Mouse (Mus musculus): ENCODE results near the gene Chmp5.
"Not testable (repeated sequence)": the region's sequence is repeated elsewhere in the genome, so short reads cannot be mapped to it uniquely, and the experiment has no call there.

The Chmp5 gene

DNA sequence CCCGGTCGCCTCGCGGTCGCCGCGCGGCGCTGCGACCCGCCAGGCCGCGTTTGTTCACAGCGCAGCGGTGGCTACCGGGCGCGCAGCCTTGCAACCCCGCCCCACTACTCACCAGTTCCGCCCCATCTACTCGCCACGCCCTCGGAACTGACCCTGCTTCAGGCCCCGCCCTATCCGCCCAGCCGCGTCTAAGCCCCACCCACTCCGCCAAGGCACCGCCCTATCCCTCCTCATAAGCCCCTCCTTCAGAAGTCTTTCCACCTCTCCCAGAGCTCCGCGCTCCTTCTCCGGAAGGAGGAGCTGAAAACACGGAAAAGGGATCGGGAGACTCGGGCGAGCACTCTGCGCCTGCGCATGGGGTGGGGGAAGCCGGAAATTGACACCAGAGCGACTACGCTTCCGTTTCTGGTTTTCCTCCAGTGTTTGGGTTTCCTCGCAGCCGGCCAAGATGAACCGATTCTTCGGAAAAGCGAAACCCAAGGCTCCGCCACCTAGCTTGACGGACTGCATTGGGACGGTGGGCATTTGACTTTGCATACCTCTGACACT, at the start of gene Chmp5, which contains the start of gene Bag1:
TSS of gene Chmp5 (plus strand) at position 248 of the 549 bp plus-strand sequence.
TSS of gene Bag1 (minus strand) at position 135 of the 549 bp plus-strand sequence.
- peak; percentile 95 for DNase-seq (ENCODE audit: low read depth, low spot score)

DNA sequence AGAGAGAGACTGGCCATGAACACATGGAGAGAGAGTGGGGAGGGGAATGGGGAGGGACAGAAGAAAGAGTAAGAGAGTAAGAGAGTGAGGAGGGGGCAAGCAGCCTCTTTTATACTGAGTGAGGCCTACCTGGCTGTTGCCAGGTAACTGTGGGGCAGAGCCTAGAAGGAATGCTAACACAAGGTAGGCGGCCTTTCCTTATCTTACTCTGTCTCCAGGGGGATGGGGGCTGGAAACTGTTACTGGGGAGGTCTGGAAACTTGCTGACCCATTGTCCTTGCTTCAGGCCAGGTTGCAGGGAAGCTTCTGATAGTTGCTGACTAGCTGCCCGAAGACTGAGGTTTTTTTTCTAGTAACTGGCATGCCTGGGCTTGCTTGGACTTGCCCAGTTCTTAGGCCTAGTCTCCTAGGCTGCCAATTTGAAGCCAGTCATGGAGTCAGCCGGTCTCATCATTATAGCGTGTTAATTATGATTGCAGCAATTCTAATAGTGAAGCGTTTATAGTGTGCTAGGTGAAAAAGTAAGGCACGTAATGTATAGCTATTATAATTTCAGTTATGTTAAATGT, 49.6 kb upstream of the Chmp5 start:
- no peak for DNase-seq (ENCODE audit: low read depth, low spot score)

DNA sequence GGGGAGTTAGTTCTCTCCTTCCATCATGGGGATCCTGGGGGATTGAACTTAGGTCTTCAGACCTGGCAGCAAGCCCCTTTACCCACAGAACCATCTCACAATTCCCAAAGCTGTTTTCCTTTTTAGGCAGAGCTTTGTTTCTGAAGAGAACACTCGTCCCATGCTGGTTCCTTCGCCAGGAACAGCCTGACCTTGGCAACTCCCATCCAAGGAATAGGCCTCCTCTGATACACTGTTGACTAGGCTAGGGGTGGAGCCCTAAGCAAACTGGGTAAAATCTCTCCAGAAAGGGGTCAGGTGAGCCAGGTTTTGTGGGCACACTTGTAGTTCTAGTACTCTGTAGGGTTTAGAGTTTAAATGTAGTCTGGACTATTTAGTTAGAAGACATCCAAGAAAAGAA, 48.9 kb upstream of the Chmp5 start:
- no peak for DNase-seq (ENCODE audit: low read depth, low spot score)

DNA sequence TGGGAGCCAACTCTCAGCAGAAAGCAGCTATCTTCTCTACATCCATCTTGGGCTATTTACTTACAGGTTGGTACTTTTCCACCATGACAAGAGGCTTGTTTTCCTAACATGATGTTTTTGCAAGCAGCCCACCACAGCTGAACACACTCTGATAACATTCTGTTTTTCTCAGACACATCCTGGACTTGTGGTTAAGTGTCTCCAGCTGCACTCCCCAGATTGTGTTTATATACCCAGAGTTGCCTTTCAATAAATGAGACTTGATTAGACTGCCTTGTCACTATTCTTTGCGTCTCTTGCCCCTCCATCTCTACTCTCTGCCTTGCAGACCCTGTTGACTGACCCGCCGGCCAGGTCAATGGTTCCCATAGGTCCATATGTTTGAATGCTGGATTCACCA, 48.1 kb upstream of the Chmp5 start:
- no peak for DNase-seq (ENCODE audit: low read depth, low spot score)

DNA sequence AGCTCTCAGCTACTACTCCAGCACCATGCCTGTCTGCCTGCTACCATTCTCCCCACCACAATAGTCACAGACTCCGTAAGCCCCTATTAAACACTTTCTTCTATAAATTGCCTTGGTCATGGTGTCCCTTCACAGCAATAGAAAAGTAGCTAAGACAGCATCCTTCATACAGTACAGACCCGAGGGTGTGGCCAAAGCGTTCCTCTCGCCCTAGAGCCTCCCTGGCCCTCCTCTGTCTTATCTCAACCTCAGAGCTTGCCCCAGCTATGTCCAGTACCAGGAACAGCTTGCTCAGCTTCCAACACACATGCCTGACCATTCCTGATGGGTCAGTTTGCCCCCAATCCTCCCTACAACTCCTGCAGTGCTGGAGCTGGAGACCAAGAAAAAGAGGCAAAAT, 47.6 kb upstream of the Chmp5 start:
- no peak for DNase-seq (ENCODE audit: low read depth, low spot score)

DNA sequence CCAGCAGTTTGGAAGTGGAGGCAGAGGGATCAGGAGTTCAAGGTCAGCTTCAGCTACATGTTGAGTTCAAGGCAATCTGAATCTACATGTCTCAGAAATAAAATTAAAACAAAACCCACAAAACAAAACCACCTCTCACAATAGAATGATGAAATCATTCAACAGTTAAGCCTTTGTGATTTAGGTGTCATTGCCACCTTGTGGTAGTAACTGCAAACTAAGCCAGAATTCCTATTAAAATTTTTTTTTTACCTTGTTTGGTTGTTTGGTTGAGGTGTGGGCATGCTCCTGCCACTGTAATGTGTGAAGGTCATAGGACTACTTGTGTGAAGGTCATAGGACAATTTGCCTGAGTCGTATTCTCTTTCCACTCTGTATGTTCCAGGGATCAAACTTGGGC, 41.9 kb upstream of the Chmp5 start:
- DNase-seq (ENCODE audit: low read depth, low spot score): no peak

DNA sequence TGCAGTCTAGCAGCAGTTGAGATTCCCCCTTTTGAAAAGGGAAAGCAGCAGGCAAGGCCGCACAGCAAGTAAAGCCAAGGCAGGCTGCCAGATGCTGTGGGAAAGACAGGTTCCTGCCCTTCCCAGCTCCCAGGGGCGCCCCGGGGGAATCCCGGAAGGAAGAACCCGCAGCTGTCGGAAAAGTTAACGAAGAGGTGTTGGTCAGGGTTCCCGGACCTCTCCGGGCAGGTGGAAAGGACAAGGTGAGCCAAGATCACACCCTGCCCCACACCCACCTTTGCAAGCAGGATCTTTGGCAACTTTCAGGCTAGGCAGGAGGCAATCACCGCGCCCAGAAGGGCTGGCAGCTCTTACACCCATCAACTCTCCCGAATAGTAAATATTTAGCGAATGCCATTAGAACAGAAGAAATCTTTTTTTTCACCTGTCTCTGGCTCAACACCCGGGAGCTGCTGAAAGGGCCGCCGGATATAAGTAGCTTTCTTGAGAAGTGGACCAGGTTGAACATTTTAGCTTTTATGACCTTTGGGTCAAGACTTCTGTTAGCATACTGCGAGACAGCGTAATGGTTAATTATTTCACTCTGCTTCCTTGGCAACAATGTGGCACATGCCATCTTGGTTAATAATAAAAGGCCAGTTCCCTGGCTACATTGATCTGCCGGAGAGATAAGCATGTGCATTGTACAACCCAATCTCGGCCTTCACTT, 39.8 kb upstream of the Chmp5 start:
- DNase-seq (ENCODE audit: low read depth, low spot score): no peak

DNA sequence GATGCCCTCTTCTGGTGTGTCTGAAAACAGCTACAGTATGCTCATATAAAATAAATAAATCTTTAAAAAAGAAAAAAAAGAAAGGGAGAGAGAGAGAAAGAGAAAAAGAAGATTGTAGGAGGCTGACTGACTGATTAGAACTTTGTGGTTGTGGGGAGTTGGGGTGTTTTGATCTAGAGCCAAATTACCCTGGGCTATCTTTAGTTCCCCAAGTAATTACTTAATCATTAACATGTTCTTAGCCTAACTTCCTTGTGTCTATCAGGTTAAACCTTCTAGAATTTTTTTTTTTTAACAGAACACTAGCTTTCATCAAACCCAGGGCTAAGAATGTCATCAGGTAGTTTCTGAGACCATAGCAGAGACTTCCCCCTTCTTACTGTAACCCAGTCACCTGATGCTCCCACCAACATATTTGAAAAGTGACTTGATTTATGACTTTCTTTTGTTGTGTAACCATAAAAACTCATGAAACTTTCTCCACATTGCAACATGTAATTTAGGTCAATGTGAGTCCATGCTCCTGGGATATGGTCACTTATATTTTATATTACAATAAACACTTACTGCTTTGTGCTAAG, 33.8 kb upstream of the Chmp5 start:
- DNase-seq (ENCODE audit: low read depth, low spot score): no peak

DNA sequence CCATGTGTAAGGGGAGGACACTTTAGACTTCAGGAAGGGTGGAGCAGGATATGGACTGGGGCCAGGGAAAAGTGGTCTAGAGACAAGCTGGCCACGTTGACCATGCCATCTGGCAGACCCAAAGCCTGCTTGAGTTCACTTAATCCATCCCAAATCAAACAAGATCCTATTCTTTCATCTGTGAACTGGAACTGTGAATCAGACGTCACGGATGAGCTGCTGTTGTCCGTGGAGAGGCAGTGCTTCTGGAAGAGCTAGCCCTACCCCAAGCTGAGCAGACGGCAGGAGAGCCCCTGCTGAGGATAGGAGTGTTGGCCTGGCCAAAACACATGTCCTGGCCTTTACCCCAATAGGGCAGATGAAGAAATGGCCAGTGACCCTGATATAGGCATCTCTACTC, 32.3 kb upstream of the Chmp5 start:
- no peak for DNase-seq (ENCODE audit: low read depth, low spot score)

DNA sequence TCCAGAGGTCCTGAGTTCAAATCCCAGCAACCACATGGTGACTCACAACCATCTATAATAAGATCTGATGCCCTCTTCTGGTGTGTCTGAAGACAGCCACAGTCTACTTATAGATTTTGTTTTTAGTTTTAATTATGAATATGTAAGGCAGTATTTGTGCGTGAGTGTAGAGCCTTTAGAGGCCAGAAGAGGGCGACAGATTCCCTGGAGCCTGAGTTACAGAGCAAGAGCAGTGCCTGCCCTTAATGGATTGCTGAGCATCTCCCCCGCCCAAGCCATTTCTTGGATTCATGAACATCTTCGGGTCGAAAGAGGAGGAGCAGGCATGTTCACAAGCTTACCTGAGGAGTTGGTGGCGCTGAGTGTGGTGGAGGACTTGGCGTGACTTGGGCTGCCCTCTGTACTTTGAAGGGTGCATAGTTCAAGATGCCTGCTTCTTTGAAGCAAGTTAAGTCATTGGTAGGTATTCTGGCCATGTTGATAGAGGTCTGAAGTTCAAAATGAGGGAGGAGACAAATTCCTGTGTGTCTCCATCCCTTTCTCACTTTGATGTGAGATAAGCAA, 31.5 kb upstream of the Chmp5 start:
- DNase-seq (ENCODE audit: low read depth, low spot score): no peak

DNA sequence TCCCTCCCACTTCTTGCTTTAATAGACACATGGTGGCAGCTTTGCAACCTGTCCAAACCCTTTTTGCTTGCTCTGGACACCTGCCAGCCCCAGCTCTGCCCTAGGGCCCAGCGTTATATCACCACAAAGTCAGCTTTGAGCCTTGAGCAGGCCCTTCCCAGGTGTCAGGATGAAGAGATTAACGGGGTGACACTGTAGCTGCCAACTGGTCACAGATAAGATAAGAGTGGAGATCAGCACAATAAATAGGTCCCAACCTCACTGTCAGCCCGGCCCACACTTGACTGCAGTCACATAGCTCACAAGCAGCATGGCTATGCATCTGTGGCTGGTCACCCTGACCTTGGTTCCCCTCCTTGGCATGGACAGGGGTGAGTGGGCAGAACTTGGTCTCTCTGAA, 28.4 kb upstream of the Chmp5 start, which contains the start of gene Spink4:
TSS of gene Spink4 (plus strand) at position 268 of the 400 bp plus-strand sequence.
- DNase-seq (ENCODE audit: low read depth, low spot score): no peak

DNA sequence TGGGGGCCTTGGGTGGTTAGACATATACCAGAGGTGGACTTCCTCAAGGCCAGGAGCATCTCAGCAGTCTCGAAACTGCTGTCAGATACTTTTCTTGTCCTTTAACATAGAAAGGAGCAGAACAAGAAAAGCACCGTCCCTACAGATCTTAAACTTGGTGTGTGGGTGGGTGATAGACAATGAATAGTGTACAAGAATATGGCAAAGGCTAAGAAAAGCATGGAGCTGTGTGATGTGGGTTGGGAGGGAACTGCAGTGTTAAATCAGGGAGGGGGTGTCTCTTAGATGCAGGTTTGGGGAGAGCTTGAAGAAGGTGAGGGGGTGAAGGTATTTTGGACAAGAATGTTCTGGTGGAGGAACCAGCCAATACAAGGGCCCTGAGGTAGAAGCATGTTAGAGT, 27.6 kb upstream of the Chmp5 start:
- no peak for DNase-seq (ENCODE audit: low read depth, low spot score)

DNA sequence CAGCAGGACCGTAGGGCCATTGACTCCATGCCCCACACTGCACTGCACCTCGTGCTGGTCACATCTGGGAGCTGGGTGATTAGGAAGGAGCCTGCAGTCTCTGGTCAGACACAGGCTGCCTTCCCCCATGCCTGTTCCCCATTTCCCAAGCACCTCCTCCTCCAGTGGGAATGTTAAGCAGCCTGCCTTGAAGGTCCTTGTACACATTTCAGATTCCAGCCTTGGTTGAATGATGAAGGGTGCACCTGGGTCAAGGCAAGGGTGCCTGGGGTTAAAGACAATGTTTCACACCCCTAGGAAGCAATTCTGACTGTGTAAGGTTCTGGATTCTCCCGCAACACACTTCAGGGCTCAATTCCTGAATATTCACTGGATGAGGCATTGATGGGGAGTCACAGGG, 26.9 kb upstream of the Chmp5 start:
- no peak for DNase-seq (ENCODE audit: low read depth, low spot score)

DNA sequence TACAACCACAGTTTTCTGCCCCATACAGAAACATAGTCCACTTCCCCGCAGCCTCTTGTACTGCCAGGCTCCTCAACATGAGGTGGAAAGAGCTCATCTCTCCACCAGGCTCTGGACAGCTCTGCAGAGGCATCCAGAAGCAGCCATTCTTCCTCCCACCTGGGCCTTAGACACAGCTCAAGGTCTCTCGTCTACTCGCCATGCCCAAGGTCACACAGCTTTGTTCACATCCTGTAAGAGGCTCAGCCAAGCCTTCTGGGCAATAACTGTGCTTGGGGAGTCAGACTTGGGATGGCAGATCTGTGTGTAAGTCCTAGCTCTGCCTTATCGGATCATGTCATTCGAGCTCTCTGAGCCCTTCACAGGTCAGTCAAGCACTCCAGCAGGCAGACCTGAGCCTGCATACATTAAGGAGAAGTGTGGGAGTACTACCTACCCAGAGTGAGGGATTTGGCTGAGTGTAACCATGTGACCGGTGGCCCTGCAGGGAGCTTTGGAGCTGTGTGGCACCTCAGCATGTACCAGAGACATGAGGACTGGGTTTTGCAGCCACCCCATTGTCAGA, 25.0 kb upstream of the Chmp5 start:
- DNase-seq (ENCODE audit: low read depth, low spot score): no peak

DNA sequence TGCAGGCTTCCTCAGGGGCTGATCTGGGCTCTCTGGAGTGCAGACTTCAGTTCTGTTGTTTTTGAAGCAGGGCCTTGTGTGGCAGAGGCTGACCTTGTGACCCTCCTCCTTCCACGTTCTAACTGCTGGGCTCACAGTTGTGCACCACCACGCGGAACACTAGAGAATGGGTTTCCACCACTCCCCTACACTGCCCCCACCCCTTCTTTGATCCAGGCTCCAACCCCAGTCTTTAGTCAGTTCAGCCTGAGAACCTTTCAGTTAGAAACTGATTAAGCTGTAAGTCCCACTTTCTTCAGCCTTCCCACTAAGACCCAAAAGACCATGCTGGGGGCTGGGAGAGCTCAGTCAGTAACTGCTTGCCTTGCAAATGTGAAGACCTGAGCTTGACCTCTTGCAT, 22.6 kb upstream of the Chmp5 start:
- no peak for DNase-seq (ENCODE audit: low read depth, low spot score)

DNA sequence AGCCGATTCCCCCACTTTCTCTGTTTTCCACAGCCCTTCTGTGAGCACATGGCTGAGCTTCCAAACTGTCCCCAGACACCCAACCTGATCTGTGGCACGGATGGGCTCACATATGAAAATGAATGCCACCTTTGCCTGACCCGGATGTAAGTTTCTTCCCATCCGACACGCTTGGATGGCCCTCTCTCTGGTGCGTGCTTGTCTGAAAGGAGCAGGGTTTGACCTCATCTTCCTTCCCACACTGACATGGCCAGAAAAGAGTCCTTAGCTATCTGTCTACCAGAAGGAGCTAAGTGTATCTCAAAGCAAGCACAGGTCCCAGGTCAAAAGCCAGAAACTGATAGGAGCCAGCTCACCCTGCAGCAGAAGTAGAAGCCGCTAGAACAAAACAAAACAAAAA, 19.2 kb upstream of the Chmp5 start:
- DNase-seq (ENCODE audit: low read depth, low spot score): no peak

DNA sequence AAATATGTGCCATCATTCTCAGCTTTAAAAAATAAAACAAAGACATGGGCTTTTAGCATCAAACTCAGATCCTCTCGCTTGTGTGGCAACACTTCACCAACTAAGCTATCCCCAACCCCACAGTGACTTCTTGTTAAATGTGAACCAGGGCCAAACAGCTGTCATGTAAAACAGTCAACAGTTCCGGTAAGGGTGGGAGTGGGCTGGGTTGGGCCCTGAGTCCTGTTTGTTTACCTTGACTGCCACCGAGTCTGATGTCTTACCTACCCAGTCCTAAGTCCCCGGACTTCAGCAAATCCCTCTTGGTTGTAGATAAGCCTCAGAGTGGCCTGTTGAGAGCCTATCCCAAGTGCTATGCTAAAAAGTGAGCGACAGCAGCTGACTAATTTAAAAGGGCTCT, 14.5 kb upstream of the Chmp5 start:
- DNase-seq (ENCODE audit: low read depth, low spot score): no peak

DNA sequence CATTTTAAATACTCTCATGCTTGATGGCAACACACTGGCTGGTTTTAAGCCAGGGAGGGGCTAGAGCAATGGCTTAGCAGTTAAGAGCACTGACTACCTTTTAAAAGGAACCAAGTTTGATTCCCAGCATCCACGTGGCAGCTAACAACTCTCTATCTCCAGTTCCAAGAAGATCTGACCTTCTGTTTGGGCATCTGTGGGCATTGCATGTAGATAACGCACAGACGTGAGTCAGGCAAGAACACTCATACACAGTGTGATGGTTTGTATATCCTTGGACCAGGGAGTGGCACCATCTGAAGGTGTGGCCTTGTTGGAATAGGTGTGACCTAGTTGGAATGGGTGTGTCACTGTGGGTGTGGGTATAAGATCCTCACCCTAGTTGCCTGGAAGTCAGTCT, 13.8 kb upstream of the Chmp5 start:
- not testable (repeated sequence) for DNase-seq (ENCODE audit: low read depth, low spot score)

DNA sequence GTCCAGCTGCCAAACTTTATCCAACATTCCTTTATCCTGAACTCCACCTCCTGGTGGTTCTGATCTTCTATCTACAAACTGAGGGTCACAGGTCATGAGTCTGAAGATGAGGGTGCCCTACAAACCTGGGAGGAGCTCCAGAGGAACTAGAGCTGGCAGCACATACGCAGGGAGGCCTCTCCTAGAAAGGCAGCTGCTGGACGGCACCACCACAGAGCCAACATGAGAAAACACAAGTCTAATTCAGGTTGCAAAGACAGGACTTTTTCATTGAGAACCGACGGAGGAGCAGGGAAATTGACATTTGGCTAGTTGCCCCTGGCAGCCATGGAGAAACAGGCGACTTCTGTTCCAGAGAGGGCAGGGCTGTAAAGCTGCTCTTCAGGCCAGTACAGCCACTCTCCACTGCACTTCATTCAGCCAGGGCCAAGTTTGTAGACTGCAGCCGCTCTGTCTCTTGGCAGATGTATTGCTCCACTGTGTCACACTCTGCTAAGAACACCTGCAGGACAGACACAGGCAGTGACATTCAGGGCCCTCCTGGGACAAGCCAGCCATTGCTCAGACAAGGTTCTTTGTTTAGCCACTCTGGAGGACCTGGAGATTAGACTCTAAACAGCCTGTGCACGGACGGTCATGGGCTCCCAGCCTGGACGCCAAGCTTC, 11.9 kb upstream of the Chmp5 start:
- no peak for DNase-seq (ENCODE audit: low read depth, low spot score)

DNA sequence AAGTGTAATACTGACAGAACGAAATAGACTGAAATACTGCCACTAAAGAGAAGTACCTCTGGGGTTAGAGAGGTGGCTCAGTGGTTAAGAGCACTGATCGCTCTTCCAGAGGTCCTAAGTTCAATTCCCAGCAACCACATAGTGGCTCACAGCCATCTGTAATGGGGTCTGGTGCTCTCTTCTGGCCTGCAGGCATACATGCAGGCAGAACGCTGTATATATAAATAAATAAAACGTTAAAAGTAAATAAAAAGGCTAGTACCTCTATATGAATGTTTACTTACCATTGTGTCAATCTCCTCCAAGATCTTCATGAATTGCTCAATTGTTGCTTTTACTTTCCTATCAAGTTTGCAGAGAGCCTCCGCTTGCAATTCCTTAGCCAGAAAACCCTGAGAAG, 9.4 kb upstream of the Chmp5 start:
- no peak for DNase-seq (ENCODE audit: low read depth, low spot score)

DNA sequence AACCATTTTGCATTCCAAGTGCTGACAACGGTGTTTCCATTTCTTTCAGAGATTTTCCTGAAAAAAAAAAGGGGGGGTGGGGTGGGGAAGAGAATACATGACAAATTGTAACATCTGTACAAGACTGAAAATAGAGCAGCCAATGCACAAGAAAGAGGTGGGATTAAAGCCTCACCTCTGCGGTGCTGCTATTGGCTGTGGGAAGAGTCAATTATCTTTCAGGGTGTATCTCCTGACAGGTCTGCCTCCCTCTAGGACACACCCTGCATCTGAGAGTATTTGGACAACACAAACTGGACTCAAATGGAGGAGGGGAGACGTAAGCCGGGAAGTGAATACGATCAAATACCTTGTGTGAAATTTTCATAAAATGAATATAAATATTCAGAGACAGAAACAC, 4.6 kb upstream of the Chmp5 start:
- no peak for DNase-seq (ENCODE audit: low read depth, low spot score)
